Mouse (Mus musculus) heart, embryonic 13.5 days (tissue): ENCODE measurements at regions not wholly inside any gene's neighbourhood (a gene's known extent, or its start where the extent isn't known, plus 50 kb on each side); places are given as distances from the start of the nearest gene placed in this dataset.
A peak's percentile ranks its signal among the peaks of the same experiment; 100 is the strongest.

ENCODE experiments used
- ATAC-seq: fragments of 200-750 bp; cut with Nextera tagmentation; 2 replicates; pipeline ENCODE4 v1.8.0; 2017; ENCODE audit warnings: moderate TSS enrichment; ENCODE audit not compliant: insufficient number of reproducible peaks, low FRiP score, low TSS enrichment; ENCODE audit errors: extremely low read depth
- H3K27ac ChIP-seq: fragments of 300-500 bp; sonication (generic); replicated peaks from 2 replicates; pipeline ENCODE4 v1.5.1; 2015; ENCODE audit warnings: moderate library complexity, mild to moderate bottlenecking, inconsistent platforms
- H3K27me3 ChIP-seq: fragments of 300-500 bp; sonication (generic); replicated peaks from 2 replicates; pipeline ENCODE4 v1.6.1; 2015; ENCODE audit warnings: mild to moderate bottlenecking, inconsistent platforms
- H3K36me3 ChIP-seq: fragments of 300-500 bp; sonication (generic); 2 replicates; pipeline ENCODE4 v1.6.1; 2015; ENCODE audit warnings: mild to moderate bottlenecking, inconsistent platforms
- H3K4me1 ChIP-seq: fragments of 300-500 bp; sonication (generic); 2 replicates; pipeline ENCODE4 v1.6.1; 2015; ENCODE audit warnings: inconsistent platforms
- H3K4me2 ChIP-seq: fragments of 300-500 bp; sonication (generic); 2 replicates; pipeline ENCODE4 v1.6.1; 2015; ENCODE audit warnings: inconsistent platforms, mild to moderate bottlenecking, moderate library complexity
- H3K4me3 ChIP-seq: fragments of 300-500 bp; sonication (generic); 2 replicates; pipeline ENCODE4 v1.5.1; 2015; ENCODE audit warnings: moderate library complexity, mild to moderate bottlenecking, inconsistent platforms
- H3K9ac ChIP-seq: fragments of 300-500 bp; sonication (generic); 2 replicates; pipeline ENCODE4 v1.6.1; 2015; ENCODE audit warnings: inconsistent platforms, mild to moderate bottlenecking, moderate library complexity
- H3K9me3 ChIP-seq: fragments of 300-500 bp; sonication (generic); 2 replicates; pipeline ENCODE4 v1.6.1; 2016; ENCODE audit warnings: inconsistent platforms
- WGBS: fragments of 180-500 bp; shearing (Covaris S2); methylation state at CpG from one replicate; pipeline ENCODE4 v1.1.7; 2015; ENCODE audit warnings: mixed read lengths; 5-methylcytosine and 5-hydroxymethylcytosine counted together

- Histone ChIP-seq H3K27me3 (no peaks in the 10 kb centered on the region), H3K9ac (no peak overlapping the region), H3K36me3 (no peaks in the 10 kb centered on the region), H3K4me2 (no peak overlapping the region), H3K9me3 (peaks cover 4% of the 10 kb centered on the region; the same call in 1 of the 2 replicates), H3K27ac (no peak overlapping the region), H3K4me1 (no peaks in the 10 kb centered on the region), H3K4me3 (no peak overlapping the region)
- whole genome bisulfite sequencing, result 70% methylated on average over 4 of the region's 4 CpGs
- ATAC-seq, result no peak
Observed at GRCm38 (mm10) chr10:66834974-66835373, 261.0 kb upstream of the Jmjd1c start.

GRCm38 (mm10) chr10:66839058-66839457 lies 256.9 kb upstream of the Jmjd1c start:
- Histone ChIP-seq H3K4me3 (no peak overlapping the region), H3K4me1 (no peaks in the 10 kb centered on the region), H3K27ac (no peak overlapping the region), H3K9ac (no peak overlapping the region), H3K27me3 (no peaks in the 10 kb centered on the region), H3K9me3 (peaks cover 4% of the 10 kb centered on the region; the same call in 1 of the 2 replicates), H3K36me3 (no peaks in the 10 kb centered on the region), H3K4me2 (no peak overlapping the region)
- WGBS, result 42% methylated on average over 9 of the region's 9 CpGs
- ATAC-seq, result no peak

GRCm38 (mm10) chr10:66843258-66843657 lies 252.7 kb upstream of the Jmjd1c start:
- 57% methylated on average over 2 of the region's 2 CpGs for WGBS
- ATAC-seq, result no peak
- no peaks in the 10 kb centered on the region for H3K27me3 ChIP-seq

GRCm38 (mm10) chr10:66848778-66849177 lies 247.1 kb upstream of the Jmjd1c start:
- no peak for ATAC-seq
- Histone ChIP-seq H3K27ac (no peak overlapping the region), H3K4me1 (no peaks in the 10 kb centered on the region), H3K9me3 (no peaks in the 10 kb centered on the region), H3K4me2 (no peak overlapping the region), H3K36me3 (no peaks in the 10 kb centered on the region), H3K4me3 (no peak overlapping the region), H3K9ac (no peak overlapping the region), H3K27me3 (no peaks in the 10 kb centered on the region)
- WGBS, result 75% methylated on average over 5 of the region's 5 CpGs

More at GRCm38 (mm10) chr10:66843258-66843657, 252.7 kb upstream of the Jmjd1c start:
- Histone ChIP-seq H3K4me1 (no peaks in the 10 kb centered on the region), H3K9ac (no peak overlapping the region), H3K4me2 (no peak overlapping the region), H3K9me3 (no peaks in the 10 kb centered on the region), H3K4me3 (no peak overlapping the region), H3K36me3 (no peaks in the 10 kb centered on the region), H3K27ac (no peak overlapping the region)

DNA sequence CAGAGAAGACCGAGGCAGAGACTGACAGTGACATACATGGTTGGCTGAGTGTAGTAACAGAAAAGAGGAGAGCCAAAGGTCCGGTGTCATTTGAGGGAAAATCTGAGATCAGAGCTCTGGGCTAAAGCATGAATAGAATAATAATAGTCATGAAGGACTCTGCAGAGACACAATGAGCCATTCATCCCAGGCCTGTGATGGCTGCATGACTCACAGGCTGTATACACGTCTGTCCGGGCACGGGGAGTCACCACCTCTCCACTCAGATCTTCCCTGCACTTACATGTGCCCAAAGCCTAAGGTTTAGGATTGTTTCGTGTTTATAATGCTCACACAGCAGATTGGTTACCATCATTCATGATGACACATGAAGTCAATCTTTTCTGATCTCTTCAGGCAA lies 246.2 kb upstream of the Jmjd1c start:
- H3K27ac ChIP-seq, result no peak overlapping the region
- no peak overlapping the region for H3K4me2 ChIP-seq
- whole genome bisulfite sequencing, result 57% methylated on average over 6 of the region's 6 CpGs
- no peaks in the 10 kb centered on the region for H3K4me1 ChIP-seq
- no peak overlapping the region for H3K4me3 ChIP-seq
- no peak overlapping the region for H3K9ac ChIP-seq
- ATAC-seq, result no peak
- H3K9me3 ChIP-seq, result no peaks in the 10 kb centered on the region
- H3K36me3 ChIP-seq, result no peaks in the 10 kb centered on the region
- H3K27me3 ChIP-seq, result no peaks in the 10 kb centered on the region

GRCm38 (mm10) chr10:66850972-66851478 lies 244.9 kb upstream of the Jmjd1c start:
- Histone ChIP-seq H3K9ac (no peak overlapping the region), H3K9me3 (no peaks in the 10 kb centered on the region)

GRCm38 (mm10) chr10:66851841-66852240 lies 244.1 kb upstream of the Jmjd1c start:
- no peak overlapping the region for H3K9ac ChIP-seq

More at GRCm38 (mm10) chr10:66850972-66851478, 244.9 kb upstream of the Jmjd1c start:
- no peak overlapping the region for H3K4me3 ChIP-seq
- H3K27ac ChIP-seq, result no peak overlapping the region
- WGBS, result 65% methylated on average over 4 of the region's 4 CpGs
- no peaks in the 10 kb centered on the region for H3K27me3 ChIP-seq
- no peak for ATAC-seq
- H3K36me3 ChIP-seq, result no peaks in the 10 kb centered on the region
- H3K4me2 ChIP-seq, result no peak overlapping the region
- H3K4me1 ChIP-seq, result no peaks in the 10 kb centered on the region

GRCm38 (mm10) chr10:66852708-66853107 lies 243.2 kb upstream of the Jmjd1c start:
- no peak for ATAC-seq
- Histone ChIP-seq H3K27me3 (no peaks in the 10 kb centered on the region), H3K4me1 (no peaks in the 10 kb centered on the region), H3K4me2 (peak overlapping the region; percentile 59), H3K27ac (no peak overlapping the region), H3K36me3 (no peaks in the 10 kb centered on the region), H3K4me3 (no peak overlapping the region), H3K9me3 (no peaks in the 10 kb centered on the region; the same call in 1 of the 2 replicates), H3K9ac (no peak overlapping the region)
- 32% methylated on average over 5 of the region's 5 CpGs for WGBS

More at GRCm38 (mm10) chr10:66851841-66852240, 244.1 kb upstream of the Jmjd1c start:
- H3K4me2 ChIP-seq, result no peak overlapping the region
- 49% methylated on average over 5 of the region's 5 CpGs for WGBS
- H3K36me3 ChIP-seq, result no peaks in the 10 kb centered on the region
- no peak overlapping the region for H3K4me3 ChIP-seq
- H3K27me3 ChIP-seq, result no peaks in the 10 kb centered on the region
- no peaks in the 10 kb centered on the region; the same call in 1 of the 2 replicates for H3K9me3 ChIP-seq
- no peaks in the 10 kb centered on the region for H3K4me1 ChIP-seq
- H3K27ac ChIP-seq, result no peak overlapping the region
- no peak for ATAC-seq

DNA sequence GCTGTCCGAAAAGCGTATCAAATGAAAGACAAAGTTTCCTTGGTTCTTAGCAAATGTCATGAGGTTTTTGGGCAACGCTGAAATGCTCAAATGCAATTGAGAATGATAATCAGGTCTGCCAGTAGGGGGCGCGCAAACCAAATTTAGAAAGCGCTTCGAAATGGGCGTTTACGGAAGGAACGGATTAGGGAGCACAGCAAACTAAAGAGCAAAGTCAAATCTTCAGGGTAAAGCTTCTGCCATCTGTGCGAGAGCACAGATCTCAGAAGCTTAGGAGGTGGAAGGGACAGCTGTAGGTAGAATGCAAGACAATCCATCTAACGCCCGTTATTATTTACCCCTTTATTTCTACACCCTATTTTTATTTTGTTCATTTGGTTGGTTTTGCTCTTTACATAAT lies 242.7 kb upstream of the Jmjd1c start:
- H3K9me3 ChIP-seq, result no peaks in the 10 kb centered on the region; the same call in 1 of the 2 replicates
- 10% methylated on average over 13 of the region's 13 CpGs for WGBS
- no peaks in the 10 kb centered on the region for H3K27me3 ChIP-seq
- H3K27ac ChIP-seq, result no peak overlapping the region
- peak overlapping the region; percentile 59 for H3K4me2 ChIP-seq
- peak overlapping the region; percentile 33 for H3K4me3 ChIP-seq
- no peaks in the 10 kb centered on the region for H3K36me3 ChIP-seq
- no peak for ATAC-seq
- H3K4me1 ChIP-seq, result no peaks in the 10 kb centered on the region
- peak overlapping the region; percentile 50; the same call in 1 of the 2 replicates for H3K9ac ChIP-seq

DNA sequence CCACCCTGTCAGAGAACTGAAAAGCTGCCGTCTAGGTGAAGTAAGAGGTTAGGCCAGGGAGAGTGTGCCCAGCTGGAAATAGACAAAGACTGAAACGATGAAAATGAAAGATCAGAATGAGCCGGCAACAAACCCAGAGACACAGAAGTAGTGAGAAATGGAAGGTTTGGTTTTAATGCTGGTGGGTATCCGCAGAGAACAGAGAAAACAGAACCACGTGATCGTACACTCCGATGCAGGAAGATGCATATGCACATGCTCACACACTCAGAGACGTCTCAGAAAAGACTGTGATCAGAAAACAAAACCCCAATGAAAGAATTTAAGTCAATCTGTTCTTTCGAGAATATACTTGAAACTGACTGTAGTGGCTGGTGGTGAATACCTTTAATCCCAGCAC lies 241.0 kb upstream of the Jmjd1c start:
- no peaks in the 10 kb centered on the region for H3K36me3 ChIP-seq
- 79% methylated on average over 9 of the region's 9 CpGs for WGBS
- no peak for ATAC-seq
- no peak overlapping the region for H3K4me2 ChIP-seq
- no peak overlapping the region for H3K4me3 ChIP-seq
- H3K27ac ChIP-seq, result no peak overlapping the region
- H3K27me3 ChIP-seq, result no peaks in the 10 kb centered on the region
- H3K9me3 ChIP-seq, result no peaks in the 10 kb centered on the region; the same call in 1 of the 2 replicates
- H3K4me1 ChIP-seq, result no peaks in the 10 kb centered on the region
- no peak overlapping the region for H3K9ac ChIP-seq

DNA sequence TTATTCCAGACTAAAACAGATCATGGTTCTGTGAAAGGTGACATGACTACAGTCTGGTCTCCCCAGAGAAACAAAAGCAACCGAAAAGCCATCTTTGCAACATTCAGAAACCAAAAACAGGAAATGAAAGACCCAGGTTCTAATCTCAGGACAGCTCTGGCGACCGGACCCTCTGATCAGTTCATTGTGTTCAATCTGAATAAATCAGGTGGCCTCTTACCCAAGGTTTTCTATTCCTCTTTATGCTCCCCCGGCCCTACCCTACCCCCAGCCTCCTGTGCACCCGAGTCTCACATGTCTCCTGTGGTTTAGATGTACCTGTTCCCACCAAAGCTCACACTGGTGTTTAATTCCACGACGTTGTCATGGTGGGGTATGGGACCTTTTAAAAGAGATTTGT lies 238.6 kb upstream of the Jmjd1c start:
- Histone ChIP-seq H3K36me3 (no peaks in the 10 kb centered on the region), H3K4me3 (no peak overlapping the region), H3K4me2 (no peak overlapping the region), H3K9ac (no peak overlapping the region), H3K27ac (no peak overlapping the region), H3K9me3 (no peaks in the 10 kb centered on the region; the same call in 1 of the 2 replicates), H3K27me3 (no peaks in the 10 kb centered on the region), H3K4me1 (no peaks in the 10 kb centered on the region)
- ATAC-seq, result no peak
- 80% methylated on average over 7 of the region's 7 CpGs for WGBS

- no peak for ATAC-seq
- H3K9me3 ChIP-seq, result no peaks in the 10 kb centered on the region
- H3K4me2 ChIP-seq, result no peak overlapping the region
- H3K4me3 ChIP-seq, result no peak overlapping the region
- no peak overlapping the region for H3K9ac ChIP-seq
- no peaks in the 10 kb centered on the region for H3K27me3 ChIP-seq
- 71% methylated on average over 1 of the region's 1 CpGs for WGBS
- no peak overlapping the region for H3K27ac ChIP-seq
- H3K4me1 ChIP-seq, result no peaks in the 10 kb centered on the region
- no peaks in the 10 kb centered on the region for H3K36me3 ChIP-seq
Observed at GRCm38 (mm10) chr10:66861421-66861820, 234.5 kb upstream of the Jmjd1c start.
